Mouse (Mus musculus) adrenal gland, adult 2 months (tissue): ENCODE data around the gene B230118H07Rik. TPM values are rescaled to one million over a fixed set of nuclear protein-coding genes. Genes with fewer than 3 reads are reported as not detected.
A peak's percentile ranks its signal among the peaks of the same experiment; 100 is the strongest.

ENCODE experiments used
- DNase-seq: peaks from one replicate; pipeline ENCODE4 v3.0.0; 2021
- polyA plus RNA-seq: library from polyadenylated mRNA; depleted of rRNA; stranded (reverse); fragments of >200 nt; gene quantifications from 2 replicates; pipeline ENCODE4 v1.2.3, GENCODE M21; 2012
- total RNA-seq, 2 experiments: library from RNA; stranded (reverse); gene quantifications; 2 replicates each; pipeline ENCODE4 v1.2.3; 2021

Gene B230118H07Rik
- total and polyA plus RNA-seq, 3 experiments: 0.34 to 34.2 (median 18.8) TPM

- DNase-seq: no peak
Measured at GRCm38 (mm10) chr2:101638979-101639839, 10.1 kb downstream of the B230118H07Rik start.

- DNase-seq: peak; percentile 92
Measured at GRCm38 (mm10) chr2:101628297-101629236, 20.8 kb downstream of the B230118H07Rik start.

GRCm38 (mm10) chr2:101627227-101627626 lies 22.1 kb downstream of the B230118H07Rik start:
- no peak for DNase-seq

- DNase-seq: no peak
Measured at GRCm38 (mm10) chr2:101624526-101624925, 24.8 kb downstream of the B230118H07Rik start, which contains the start of gene Rag2. Rag2 (plus strand) TSS chr2:101624718.

- DNase-seq: no peak
Measured at GRCm38 (mm10) chr2:101624011-101624410, 25.3 kb downstream of the B230118H07Rik start.

GRCm38 (mm10) chr2:101623042-101623441 lies 26.3 kb downstream of the B230118H07Rik start:
- no peak for DNase-seq

GRCm38 (mm10) chr2:101621611-101622010 lies 27.7 kb downstream of the B230118H07Rik start:
- no peak for DNase-seq

GRCm38 (mm10) chr2:101620899-101621298 lies 28.4 kb downstream of the B230118H07Rik start:
- DNase-seq: no peak

GRCm38 (mm10) chr2:101618373-101618772 lies 31.0 kb downstream of the B230118H07Rik start:
- no peak for DNase-seq

GRCm38 (mm10) chr2:101615464-101616305 lies 33.6 kb downstream of the B230118H07Rik start:
- no peak for DNase-seq

GRCm38 (mm10) chr2:101610861-101611260 lies 38.5 kb downstream of the B230118H07Rik start:
- no peak for DNase-seq

- DNase-seq: no peak
Measured at GRCm38 (mm10) chr2:101608232-101608894, 41.0 kb downstream of the B230118H07Rik start.

GRCm38 (mm10) chr2:101603099-101603498 lies 46.2 kb downstream of the B230118H07Rik start:
- DNase-seq: no peak

GRCm38 (mm10) chr2:101600703-101601102 lies 48.6 kb downstream of the B230118H07Rik start:
- peak; percentile 20 for DNase-seq

- DNase-seq: no peak
Measured at GRCm38 (mm10) chr2:101598190-101599181, 50.8 kb downstream of the B230118H07Rik start.

- DNase-seq: no peak
Measured at GRCm38 (mm10) chr2:101597186-101597585, 52.1 kb downstream of the B230118H07Rik start.

- DNase-seq: no peak
Measured at GRCm38 (mm10) chr2:101594681-101595080, 54.7 kb downstream of the B230118H07Rik start.

- no peak for DNase-seq
Measured at GRCm38 (mm10) chr2:101592886-101593285, 56.4 kb downstream of the B230118H07Rik start.

- DNase-seq: no peak
Measured at GRCm38 (mm10) chr2:101592023-101592841, 57.1 kb downstream of the B230118H07Rik start.
